Mouse (Mus musculus): ENCODE results near the gene Lsm10. TPM values are rescaled to one million over a fixed set of nuclear protein-coding genes. Genes with fewer than 3 reads are reported as not detected.

Lsm10 gene
- total RNA-seq, 2 experiments from 2014 or later, result 17.3 to 18.4 TPM

- no peak for DNase-seq
These were observed 1.4 kb downstream of the Lsm10 start for GRCm38 (mm10) chr4:126097711-126098253.

- DNase-seq, result no peak
These were observed 2.9 kb downstream of the Lsm10 start for GRCm38 (mm10) chr4:126099365-126099764.

- DNase-seq, result no peak
These were observed 4.3 kb downstream of the Lsm10 start for GRCm38 (mm10) chr4:126100764-126101163.

- DNase-seq, result peak; percentile 37
These were observed 5.8 kb downstream of the Lsm10 start for GRCm38 (mm10) chr4:126102061-126102841.

- DNase-seq, result peak; percentile 94
These were observed 6.7 kb downstream of the Lsm10 start for GRCm38 (mm10) chr4:126103057-126103581.

- peak; percentile 97 for DNase-seq
These were observed 7.2 kb downstream of the Lsm10 start, which contains the start of gene Stk40 for GRCm38 (mm10) chr4:126103590-126104068. Gene Stk40 (plus strand): TSS chr4:126103957.

GRCm38 (mm10) chr4:126104261-126105075 is 8.0 kb downstream of the Lsm10 start:
- DNase-seq, result no peak

- no peak for DNase-seq
These were observed 8.8 kb downstream of the Lsm10 start for GRCm38 (mm10) chr4:126105131-126105783.

GRCm38 (mm10) chr4:126108061-126108740 is 11.8 kb downstream of the Lsm10 start:
- peak; percentile 49 for DNase-seq

- no peak for DNase-seq
These were observed 13.4 kb downstream of the Lsm10 start for GRCm38 (mm10) chr4:126109613-126110373.

- peak; percentile 87 for DNase-seq
These were observed 14.1 kb downstream of the Lsm10 start for GRCm38 (mm10) chr4:126110374-126111152.

- DNase-seq, result peak; percentile 54
These were observed 14.7 kb downstream of the Lsm10 start for GRCm38 (mm10) chr4:126111153-126111549.

- DNase-seq, result no peak
These were observed 16.8 kb downstream of the Lsm10 start for GRCm38 (mm10) chr4:126113243-126113642.

- peak; percentile 79 for DNase-seq
These were observed 17.5 kb downstream of the Lsm10 start for GRCm38 (mm10) chr4:126113943-126114342.

GRCm38 (mm10) chr4:126115411-126115810 is 19.0 kb downstream of the Lsm10 start:
- no peak for DNase-seq

- no peak for DNase-seq
These were observed 19.6 kb downstream of the Lsm10 start for GRCm38 (mm10) chr4:126115871-126116521.

GRCm38 (mm10) chr4:126117116-126117515 is 20.7 kb downstream of the Lsm10 start:
- no peak for DNase-seq

- no peak for DNase-seq
These were observed 22.2 kb downstream of the Lsm10 start for GRCm38 (mm10) chr4:126118651-126119050.

- DNase-seq, result no peak
These were observed 22.6 kb downstream of the Lsm10 start for GRCm38 (mm10) chr4:126119051-126119450.
